Mouse (Mus musculus): ENCODE measurements around the gene Inpp4b. TPM values are rescaled to one million over a fixed set of nuclear protein-coding genes. Genes with fewer than 3 reads are reported as not detected.

Inpp4b gene
- polyA plus RNA-seq, 1 experiment from 2014 or later: 2.1 TPM

DNA sequence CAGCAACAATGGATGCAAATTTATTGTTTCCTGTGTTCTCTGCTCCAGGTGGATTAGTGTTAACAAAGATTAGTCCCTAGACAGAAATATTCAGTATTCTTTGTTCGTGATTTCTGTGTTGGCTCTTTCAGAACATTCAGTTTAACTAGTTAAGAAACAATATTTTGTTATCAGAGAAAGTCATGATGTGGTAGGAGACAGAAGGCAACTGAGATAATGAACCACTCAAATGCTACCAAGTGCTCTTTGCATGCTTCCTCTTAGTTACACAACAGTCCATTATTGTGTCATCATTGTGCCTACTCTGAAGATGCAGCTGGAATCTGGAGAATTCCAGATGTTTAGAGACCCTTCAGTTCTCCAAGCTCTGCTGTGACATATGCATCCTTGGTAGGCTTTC, 432.1 kb downstream of the Inpp4b start:
- Histone ChIP-seq H3K36me3 (ENCODE audit: poor library complexity, severe bottlenecking) (no peaks in the 10 kb centered on the region), H3K27ac (no peak overlapping the region), H3K4me2 (no peak overlapping the region), H3K4me1 (peaks cover 11% of the 10 kb centered on the region; the same call in 1 of the 2 replicates), H3K9ac (no peak overlapping the region), H3K4me3 (no peak overlapping the region), H3K27me3 (no peaks in the 10 kb centered on the region), H3K9me3 (replicated peaks) (no peaks in the 10 kb centered on the region)
- no peak for ATAC-seq
- 84% methylated on average over 1 of the region's 1 CpGs for WGBS

DNA sequence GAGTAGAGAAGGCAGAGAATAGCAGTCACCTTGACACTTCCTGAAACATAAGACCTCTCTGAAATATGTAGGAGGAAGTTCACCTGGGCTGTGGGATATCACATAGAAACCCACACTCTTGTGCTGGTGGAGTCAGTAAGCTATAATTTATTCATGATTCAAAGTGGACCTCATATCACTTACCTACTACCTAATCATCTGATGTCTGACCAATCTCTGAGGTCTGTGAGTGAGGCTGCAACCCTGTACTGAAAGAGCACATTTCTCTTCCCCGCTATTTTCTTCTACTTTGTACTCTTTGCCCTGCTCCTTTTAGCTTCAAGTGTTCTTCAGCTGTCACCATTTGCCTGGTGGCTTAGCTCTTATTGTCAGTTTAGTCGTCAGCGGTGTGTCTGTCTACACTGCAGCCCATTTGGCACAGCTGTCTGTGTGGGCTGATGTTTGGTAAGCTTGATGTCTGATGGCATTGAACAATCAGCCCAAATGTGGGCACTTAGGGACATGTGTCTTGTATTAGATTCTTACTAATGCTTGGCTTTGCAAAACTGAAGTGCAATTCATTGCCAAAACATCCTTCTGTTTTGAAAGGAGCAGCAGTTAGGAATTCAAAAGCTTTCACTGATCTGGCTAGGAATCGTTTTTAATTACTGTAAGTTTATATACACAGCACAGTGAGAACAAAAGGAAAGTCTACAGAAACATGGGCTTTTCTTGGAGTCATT, 434.3 kb downstream of the Inpp4b start:
- Histone ChIP-seq H3K9ac (no peak overlapping the region), H3K36me3 (ENCODE audit: poor library complexity, severe bottlenecking) (no peaks in the 10 kb centered on the region), H3K4me3 (no peak overlapping the region), H3K27ac (no peak overlapping the region), H3K4me1 (no peaks in the 10 kb centered on the region), H3K27me3 (no peaks in the 10 kb centered on the region; the same call in 1 of the 2 replicates), H3K4me2 (no peak overlapping the region), H3K9me3 (replicated peaks) (no peaks in the 10 kb centered on the region)
- peak; percentile 51; the same call in 1 of the 2 replicates for ATAC-seq
- 60% methylated on average over 4 of the region's 4 CpGs for WGBS

GRCm38 (mm10) chr8:81777704-81778103, 435.3 kb downstream of the Inpp4b start:
- ATAC-seq: no peak

DNA sequence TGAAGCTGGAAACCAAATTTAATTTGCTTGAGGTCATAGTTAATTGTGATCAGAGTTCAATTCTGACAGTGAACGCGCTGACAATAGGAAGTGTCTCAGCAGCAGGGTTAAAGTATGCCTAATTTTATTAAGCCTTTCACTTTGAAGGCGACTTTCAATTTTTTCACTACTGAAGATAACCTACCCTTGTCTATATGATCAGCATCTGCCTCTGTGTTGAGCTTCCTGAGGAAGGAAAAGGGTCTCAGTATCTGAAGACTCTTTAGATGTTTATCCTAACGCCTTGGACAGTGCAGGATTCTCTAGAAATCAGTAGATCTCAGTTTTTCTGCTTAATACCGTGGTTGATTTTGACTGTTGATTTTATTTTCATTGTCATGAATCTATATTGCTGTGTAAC, 437.1 kb downstream of the Inpp4b start:
- H3K27me3 ChIP-seq: no peaks in the 10 kb centered on the region; the same call in 1 of the 2 replicates
- H3K9ac ChIP-seq: no peak overlapping the region
- H3K4me2 ChIP-seq: no peak overlapping the region
- no peaks in the 10 kb centered on the region for H3K36me3 ChIP-seq (ENCODE audit: poor library complexity, severe bottlenecking)
- WGBS: 91% methylated on average over 5 of the region's 5 CpGs
- H3K4me1 ChIP-seq: no peaks in the 10 kb centered on the region
- H3K9me3 ChIP-seq (replicated peaks): no peaks in the 10 kb centered on the region
- no peak overlapping the region for H3K4me3 ChIP-seq
- no peak overlapping the region for H3K27ac ChIP-seq
- ATAC-seq: no peak

More at GRCm38 (mm10) chr8:81777704-81778103, 435.3 kb downstream of the Inpp4b start:
- Histone ChIP-seq H3K9me3 (replicated peaks) (no peaks in the 10 kb centered on the region), H3K4me1 (no peaks in the 10 kb centered on the region), H3K9ac (no peak overlapping the region), H3K27me3 (no peaks in the 10 kb centered on the region; the same call in 1 of the 2 replicates), H3K4me3 (no peak overlapping the region), H3K27ac (no peak overlapping the region), H3K36me3 (ENCODE audit: poor library complexity, severe bottlenecking) (no peaks in the 10 kb centered on the region), H3K4me2 (no peak overlapping the region)
- 82% methylated on average over 1 of the region's 1 CpGs for WGBS

GRCm38 (mm10) chr8:81780166-81780565, 437.8 kb downstream of the Inpp4b start:
- ATAC-seq: no peak
- WGBS: 88% methylated on average over 6 of the region's 6 CpGs

GRCm38 (mm10) chr8:81780921-81781675, 438.7 kb downstream of the Inpp4b start:
- no peak overlapping the region for H3K4me3 ChIP-seq
- no peaks in the 10 kb centered on the region for H3K9me3 ChIP-seq (replicated peaks)
- no peak overlapping the region for H3K27ac ChIP-seq
- H3K27me3 ChIP-seq: no peaks in the 10 kb centered on the region; the same call in 1 of the 2 replicates
- no peaks in the 10 kb centered on the region for H3K4me1 ChIP-seq
- no peak overlapping the region for H3K4me2 ChIP-seq
- no peak overlapping the region for H3K9ac ChIP-seq
- no peak for ATAC-seq
- 95% methylated on average over 2 of the region's 2 CpGs for WGBS
- no peaks in the 10 kb centered on the region for H3K36me3 ChIP-seq (ENCODE audit: poor library complexity, severe bottlenecking)

More at GRCm38 (mm10) chr8:81780166-81780565, 437.8 kb downstream of the Inpp4b start:
- Histone ChIP-seq H3K9ac (no peak overlapping the region), H3K4me2 (no peak overlapping the region), H3K4me3 (no peak overlapping the region), H3K4me1 (no peaks in the 10 kb centered on the region), H3K27ac (no peak overlapping the region), H3K9me3 (replicated peaks) (no peaks in the 10 kb centered on the region), H3K27me3 (no peaks in the 10 kb centered on the region; the same call in 1 of the 2 replicates), H3K36me3 (ENCODE audit: poor library complexity, severe bottlenecking) (no peaks in the 10 kb centered on the region)

- H3K9ac ChIP-seq: no peak overlapping the region
- no peaks in the 10 kb centered on the region; the same call in 1 of the 2 replicates for H3K27me3 ChIP-seq
- 79% methylated on average over 4 of the region's 4 CpGs for WGBS
- H3K4me1 ChIP-seq: no peaks in the 10 kb centered on the region
- H3K9me3 ChIP-seq (replicated peaks): no peaks in the 10 kb centered on the region
- H3K4me2 ChIP-seq: no peak overlapping the region
- H3K36me3 ChIP-seq (ENCODE audit: poor library complexity, severe bottlenecking): no peaks in the 10 kb centered on the region
- H3K27ac ChIP-seq: no peak overlapping the region
- no peak for ATAC-seq
- no peak overlapping the region for H3K4me3 ChIP-seq
Observed at GRCm38 (mm10) chr8:81782781-81783180, 440.4 kb downstream of the Inpp4b start.

- Histone ChIP-seq H3K27ac (no peak overlapping the region), H3K9ac (no peak overlapping the region), H3K4me2 (no peak overlapping the region), H3K4me1 (no peaks in the 10 kb centered on the region), H3K27me3 (no peaks in the 10 kb centered on the region; the same call in 1 of the 2 replicates), H3K9me3 (replicated peaks) (no peaks in the 10 kb centered on the region), H3K4me3 (no peak overlapping the region), H3K36me3 (ENCODE audit: poor library complexity, severe bottlenecking) (no peaks in the 10 kb centered on the region)
- no peak for ATAC-seq
- 86% methylated on average over 3 of the region's 3 CpGs for WGBS
Observed at GRCm38 (mm10) chr8:81784775-81785174, 442.4 kb downstream of the Inpp4b start.

DNA sequence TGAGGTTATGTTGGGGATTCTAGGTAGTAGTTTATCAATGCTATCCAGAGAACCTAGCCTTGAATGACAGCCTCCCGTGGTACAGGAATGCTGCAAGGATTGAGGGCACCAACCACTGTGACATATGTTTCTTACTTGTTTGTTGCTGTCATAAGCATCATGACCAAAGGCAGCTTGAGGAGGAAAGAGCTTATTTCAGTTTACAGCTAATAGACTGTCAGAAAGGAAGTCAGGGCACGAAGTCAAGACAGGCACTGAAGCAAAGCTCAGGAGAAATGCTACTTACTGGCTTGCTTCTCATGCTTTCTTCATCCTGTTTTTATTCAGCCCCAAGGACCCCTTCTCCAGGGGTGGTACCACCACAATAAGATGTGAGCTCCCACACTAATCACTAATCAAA, 446.1 kb downstream of the Inpp4b start:
- Histone ChIP-seq H3K4me1 (no peaks in the 10 kb centered on the region), H3K9ac (no peak overlapping the region), H3K27me3 (no peaks in the 10 kb centered on the region), H3K27ac (no peak overlapping the region), H3K36me3 (ENCODE audit: poor library complexity, severe bottlenecking) (no peaks in the 10 kb centered on the region), H3K4me3 (no peak overlapping the region), H3K4me2 (no peak overlapping the region), H3K9me3 (replicated peaks) (no peaks in the 10 kb centered on the region)
- 81% methylated on average over 2 of the region's 2 CpGs for WGBS
- no peak for ATAC-seq

DNA sequence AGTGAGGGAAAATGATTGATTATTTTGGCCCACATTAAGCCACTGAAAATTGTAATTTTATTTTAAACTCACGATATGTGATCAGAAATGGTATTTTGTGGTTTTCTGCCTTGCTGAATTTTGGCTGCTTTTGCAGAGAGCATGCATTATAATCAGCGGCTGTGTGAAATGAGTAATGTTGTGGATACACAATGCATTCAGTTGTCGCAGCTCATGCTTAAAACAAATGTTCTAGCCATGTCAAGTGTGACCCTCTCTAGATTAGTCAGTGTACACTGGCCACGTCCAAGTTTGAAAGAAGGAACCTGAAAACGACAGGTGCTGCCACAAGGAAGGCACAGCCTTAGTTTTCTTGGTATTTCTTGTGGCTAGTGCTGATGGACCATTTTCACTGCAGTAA, 450.3 kb downstream of the Inpp4b start:
- Histone ChIP-seq H3K4me1 (no peaks in the 10 kb centered on the region), H3K27me3 (no peaks in the 10 kb centered on the region), H3K4me3 (no peak overlapping the region), H3K9ac (no peak overlapping the region), H3K36me3 (ENCODE audit: poor library complexity, severe bottlenecking) (no peaks in the 10 kb centered on the region), H3K4me2 (no peak overlapping the region), H3K27ac (no peak overlapping the region), H3K9me3 (replicated peaks) (no peaks in the 10 kb centered on the region)
- WGBS: 87% methylated on average over 5 of the region's 5 CpGs
- no peak for ATAC-seq

- H3K9ac ChIP-seq: no peak overlapping the region
- H3K4me3 ChIP-seq: no peak overlapping the region
- no peaks in the 10 kb centered on the region for H3K36me3 ChIP-seq (ENCODE audit: poor library complexity, severe bottlenecking)
- no peaks in the 10 kb centered on the region for H3K27me3 ChIP-seq
- H3K4me1 ChIP-seq: no peaks in the 10 kb centered on the region
- no peak overlapping the region for H3K27ac ChIP-seq
- ATAC-seq: no peak
- no peak overlapping the region for H3K4me2 ChIP-seq
- H3K9me3 ChIP-seq (replicated peaks): no peaks in the 10 kb centered on the region
- 60% methylated on average over 1 of the region's 1 CpGs for WGBS
Observed at GRCm38 (mm10) chr8:81798501-81798900, 456.1 kb downstream of the Inpp4b start.

DNA sequence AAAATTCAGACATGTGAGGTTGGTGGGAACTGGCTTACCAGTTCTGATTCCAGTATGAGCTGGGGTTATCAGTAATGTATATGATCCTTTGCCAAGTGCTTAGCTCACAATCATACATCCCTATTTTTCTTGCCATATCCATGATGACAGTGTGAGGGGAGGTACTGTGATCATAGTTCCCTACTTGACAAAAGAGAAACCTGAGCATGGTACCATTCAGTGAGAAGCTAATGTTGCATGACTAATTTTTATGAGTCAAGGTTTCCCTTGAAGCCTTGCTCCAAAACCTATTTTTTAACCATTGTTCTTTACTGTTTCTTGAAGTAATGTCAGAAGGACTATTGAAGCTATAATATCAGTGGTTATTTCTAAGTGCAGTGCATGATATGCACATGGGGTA, 458.4 kb downstream of the Inpp4b start:
- H3K36me3 ChIP-seq (ENCODE audit: poor library complexity, severe bottlenecking): no peaks in the 10 kb centered on the region
- no peaks in the 10 kb centered on the region for H3K27me3 ChIP-seq
- no peak for ATAC-seq
- H3K4me1 ChIP-seq: no peaks in the 10 kb centered on the region
- H3K4me3 ChIP-seq: no peak overlapping the region
- no peaks in the 10 kb centered on the region for H3K9me3 ChIP-seq (replicated peaks)
- no peak overlapping the region for H3K4me2 ChIP-seq
- H3K27ac ChIP-seq: no peak overlapping the region
- H3K9ac ChIP-seq: no peak overlapping the region
